Mouse (Mus musculus) heart, embryonic 11.5 days (tissue): ENCODE results near the gene Cabp4. TPM values are rescaled to one million over a fixed set of nuclear protein-coding genes. Genes with fewer than 3 reads are reported as not detected.

ENCODE experiments used
- ATAC-seq: fragments of 200-750 bp; cut with Nextera tagmentation; replicated peaks from 2 replicates; pipeline ENCODE4 v1.8.0; 2017; ENCODE audit warnings: moderate library complexity; ENCODE audit not compliant: insufficient number of reproducible peaks, low FRiP score, low TSS enrichment
- H3K27ac ChIP-seq: fragments of 300-500 bp; sonication (generic); 2 replicates; pipeline ENCODE4 v1.5.1; 2014; ENCODE audit warnings: mild to moderate bottlenecking, low read depth, low read length
- H3K27me3 ChIP-seq: fragments of 300-500 bp; sonication (generic); 2 replicates; pipeline ENCODE4 v1.6.1; 2014; ENCODE audit warnings: mild to moderate bottlenecking, low read length, mixed read lengths; ENCODE audit not compliant: control insufficient read depth, insufficient read depth
- H3K36me3 ChIP-seq: fragments of 300-500 bp; sonication (generic); 2 replicates; pipeline ENCODE4 v1.6.1; 2014; ENCODE audit warnings: mild to moderate bottlenecking, low read length, moderate library complexity, mixed read lengths; ENCODE audit not compliant: control insufficient read depth, insufficient read depth
- H3K4me1 ChIP-seq: fragments of 300-500 bp; sonication (generic); 2 replicates; pipeline ENCODE4 v1.6.1; 2014; ENCODE audit warnings: low read length; ENCODE audit not compliant: control insufficient read depth, insufficient read depth
- H3K4me2 ChIP-seq: fragments of 300-500 bp; sonication (generic); 2 replicates; pipeline ENCODE4 v1.6.1; 2014; ENCODE audit warnings: mild to moderate bottlenecking, moderate library complexity
- H3K4me3 ChIP-seq: fragments of 300-500 bp; sonication (generic); 2 replicates; pipeline ENCODE4 v1.5.1; 2014; ENCODE audit warnings: low read depth, low read length
- H3K9ac ChIP-seq: fragments of 300-500 bp; sonication (generic); 2 replicates; pipeline ENCODE4 v1.6.1; 2014; ENCODE audit warnings: mild to moderate bottlenecking, low read depth, low read length, moderate library complexity
- H3K9me3 ChIP-seq: fragments of 300-500 bp; sonication (generic); replicated peaks from 2 replicates; pipeline ENCODE4 v1.6.1; 2016; ENCODE audit warnings: low read length; ENCODE audit not compliant: control insufficient read depth
- WGBS: fragments of 180-500 bp; shearing (Covaris S2); extraction: QIAGEN DNeasy Blood & Tissue Kit; methylation state at CpG from one replicate; pipeline ENCODE4 v1.1.7; 2014; ENCODE audit not compliant: insufficient replicate concordance; 5-methylcytosine and 5-hydroxymethylcytosine counted together
- polyA plus RNA-seq: library from polyadenylated mRNA; unstranded; fragments of >200 nt; fragmentation: Nextera tagmentation; extraction: Ambion mirVana; gene quantifications from 2 replicates; pipeline ENCODE4 v1.2.1, GENCODE M21; 2014

Cabp4 gene
- polyA plus RNA-seq, 1 experiment from 2014 or later: not detected

DNA sequence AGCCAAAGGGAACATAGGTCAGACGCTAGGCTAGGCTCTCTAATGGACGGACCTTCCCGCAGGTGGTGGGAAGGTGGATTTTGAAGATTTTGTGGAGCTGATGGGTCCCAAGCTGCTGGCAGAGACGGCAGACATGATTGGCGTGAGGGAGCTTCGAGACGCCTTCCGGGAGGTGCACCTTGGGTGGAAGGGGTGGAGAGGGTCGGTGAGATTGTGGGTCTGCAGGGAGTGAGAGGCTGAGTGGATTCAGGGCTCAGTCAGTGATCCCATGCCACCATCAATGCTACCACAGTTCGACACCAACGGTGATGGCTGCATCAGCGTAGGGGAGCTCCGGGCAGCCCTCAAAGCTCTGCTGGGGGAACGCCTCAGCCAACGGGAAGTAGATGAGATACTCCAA lies 57.7 kb downstream of the Cabp4 start:
- WGBS: 87% methylated on average over 15 of the region's 15 CpGs
- peaks cover 18% of the 10 kb centered on the region for H3K27me3 ChIP-seq

More for the DNA sequence above, 57.7 kb downstream of the Cabp4 start:
- ATAC-seq: no peak
- Histone ChIP-seq H3K9me3 (no peaks in the 10 kb centered on the region), H3K9ac (no peak overlapping the region), H3K4me1 (no peaks in the 10 kb centered on the region), H3K4me2 (no peak overlapping the region), H3K4me3 (no peak overlapping the region), H3K27ac (no peak overlapping the region), H3K36me3 (no peaks in the 10 kb centered on the region)

Other genes starting within 250 kb of the Cabp4 start
- 16.2 and 18.7 TPM in 2 replicates for gene Tcirg1, start 236.9 kb downstream of the Cabp4 start, polyA plus RNA-seq
- gene Ndufs8, start 231.3 kb downstream of the Cabp4 start, polyA plus RNA-seq: 364 and 376 TPM in 2 replicates
- 2.3 and 2.4 TPM in 2 replicates for gene Aldh3b1, start 214.2 kb downstream of the Cabp4 start, polyA plus RNA-seq
- gene Unc93b1, start 208.8 kb downstream of the Cabp4 start, polyA plus RNA-seq: 4.5 and 6.2 TPM in 2 replicates
- not detected in 2 replicates for gene Aldh3b3, start 185.4 kb downstream of the Cabp4 start, polyA plus RNA-seq
- 0.16 TPM in 1 of 2 replicates, not detected in the other for gene Aldh3b2, start 171.7 kb downstream of the Cabp4 start, polyA plus RNA-seq
- gene Acy3, start 157.5 kb downstream of the Cabp4 start, polyA plus RNA-seq: 8.0 and 11.3 TPM in 2 replicates
- gene Tbx10, start 151.3 kb downstream of the Cabp4 start, polyA plus RNA-seq: 0.11 TPM in 1 of 2 replicates, not detected in the other
- gene Nudt8, start 143.5 kb downstream of the Cabp4 start, polyA plus RNA-seq: 48.0 and 48.8 TPM in 2 replicates
- 2.3 and 2.5 TPM in 2 replicates for gene Gm49405, start 143.4 kb downstream of the Cabp4 start, polyA plus RNA-seq
- gene Doc2g, start 140.7 kb downstream of the Cabp4 start, polyA plus RNA-seq: 64.5 and 65.9 TPM in 2 replicates
- 369 and 417 TPM in 2 replicates for gene Ndufv1, start 131.2 kb downstream of the Cabp4 start, polyA plus RNA-seq
- 359 and 387 TPM in 2 replicates for gene Gstp1, start 106.0 kb downstream of the Cabp4 start, polyA plus RNA-seq
- gene Gstp2, start 98.0 kb downstream of the Cabp4 start, polyA plus RNA-seq: 2.9 and 3.4 TPM in 2 replicates
- 0.49 TPM in 1 of 2 replicates, not detected in the other for gene Gstp3, start 84.5 kb downstream of the Cabp4 start, polyA plus RNA-seq
- gene Cabp2, start 62.5 kb downstream of the Cabp4 start, polyA plus RNA-seq: not detected in 2 replicates
- 63.4 and 64.0 TPM in 2 replicates for gene Cdk2ap2, start 46.9 kb downstream of the Cabp4 start, polyA plus RNA-seq
- 15.5 and 17.3 TPM in 2 replicates for gene Pitpnm1, start 44.0 kb downstream of the Cabp4 start, polyA plus RNA-seq
- gene Aip, start 18.2 kb downstream of the Cabp4 start, polyA plus RNA-seq: 91.4 and 93.4 TPM in 2 replicates
- gene Gpr152, start 4.2 kb downstream of the Cabp4 start, polyA plus RNA-seq: not detected in 2 replicates
- gene Coro1b, start 4.6 kb upstream of the Cabp4 start, polyA plus RNA-seq: 109 and 113 TPM in 2 replicates
- gene Ptprcap, start 9.6 kb upstream of the Cabp4 start, polyA plus RNA-seq: 1.3 and 1.7 TPM in 2 replicates
- gene Rps6kb2, start 19.3 kb upstream of the Cabp4 start, polyA plus RNA-seq: 34.3 and 38.1 TPM in 2 replicates
- gene Carns1, start 31.4 kb upstream of the Cabp4 start, polyA plus RNA-seq: 2.1 and 2.8 TPM in 2 replicates
- gene Tbc1d10c, start 47.3 kb upstream of the Cabp4 start, polyA plus RNA-seq: 1.0 and 1.3 TPM in 2 replicates
- gene Ppp1ca, start 48.0 kb upstream of the Cabp4 start, polyA plus RNA-seq: 749 and 760 TPM in 2 replicates
- 20.6 and 24.1 TPM in 2 replicates for gene Rad9a, start 57.6 kb upstream of the Cabp4 start, polyA plus RNA-seq
- 1.2 and 2.5 TPM in 2 replicates for gene Clcf1, start 70.2 kb upstream of the Cabp4 start, polyA plus RNA-seq
- not detected in 2 replicates for gene AC109138.7, start 70.3 kb upstream of the Cabp4 start, polyA plus RNA-seq
- gene Pold4, start 87.9 kb upstream of the Cabp4 start, polyA plus RNA-seq: 17.4 and 19.5 TPM in 2 replicates
- gene Ssh3, start 125.1 kb upstream of the Cabp4 start, polyA plus RNA-seq: 3.1 and 3.6 TPM in 2 replicates
- gene Ankrd13d, start 139.1 kb upstream of the Cabp4 start, polyA plus RNA-seq: 2.1 and 2.2 TPM in 2 replicates
- 12.0 and 14.2 TPM in 2 replicates for gene Grk2, start 162.2 kb upstream of the Cabp4 start, polyA plus RNA-seq